Mouse (Mus musculus) cortical plate, adult 2 months (tissue): ENCODE measurements around the gene 1810037I17Rik.

Experiments used
- CTCF ChIP-seq: fragments of 200-500 bp; IDR thresholded peaks from 2 replicates; pipeline ENCODE4 v1.5.1; 2011; ENCODE audit warnings: mild to moderate bottlenecking, control low read depth, low read length; ENCODE audit not compliant: insufficient read depth; ENCODE audit errors: extremely low read depth
- POLR2A ChIP-seq: fragments of 200-500 bp; IDR thresholded peaks from 2 replicates; pipeline ENCODE4 v1.6.1; 2011; ENCODE audit warnings: mild to moderate bottlenecking, low read length, control low read depth; ENCODE audit not compliant: insufficient read depth; ENCODE audit errors: extremely low read depth

DNA sequence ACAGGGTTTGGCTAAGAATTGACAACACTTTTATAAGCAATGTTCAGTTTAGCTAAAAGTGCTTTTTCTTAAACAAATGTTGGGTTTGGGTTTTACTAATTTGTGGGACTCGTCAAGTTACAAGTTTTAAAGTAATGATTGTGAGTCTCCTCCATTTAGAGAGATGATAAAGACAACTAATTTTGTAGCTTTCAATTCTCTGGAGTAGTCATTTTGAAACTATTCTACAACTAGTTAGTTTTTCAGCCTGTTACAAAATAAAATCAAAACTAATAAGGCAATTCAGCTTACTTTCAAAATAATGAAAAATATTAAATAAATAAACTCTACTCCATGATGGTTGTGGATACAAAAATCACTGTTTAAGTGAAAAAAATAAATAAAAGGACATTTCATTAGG is 8.5 kb downstream of the 1810037I17Rik start:
- TF ChIP-seq POLR2A (no peak), CTCF (no peak)
